Mouse (Mus musculus) olfactory bulb, adult 2 months (tissue): Measurements from ENCODE around the gene Zfp266. TPM values are rescaled to one million over a fixed set of nuclear protein-coding genes. Genes with fewer than 3 reads are reported as not detected.

Source experiments
- H3K27ac ChIP-seq: fragments of 200-500 bp; 2 replicates; pipeline ENCODE4 v1.5.1; 2012; ENCODE audit warnings: low read depth, low read length; ENCODE audit not compliant: insufficient read depth
- H3K4me1 ChIP-seq: fragments of 200-500 bp; 2 replicates; pipeline ENCODE4 v1.6.1; 2012; ENCODE audit warnings: low read length; ENCODE audit not compliant: control insufficient read depth, insufficient read depth
- H3K4me3 ChIP-seq: fragments of 200-500 bp; 2 replicates; pipeline ENCODE4 v1.5.1; 2012; ENCODE audit warnings: mild to moderate bottlenecking, low read depth, low read length, moderate library complexity; ENCODE audit not compliant: insufficient read depth
- CTCF ChIP-seq: fragments of 200-500 bp; IDR thresholded peaks from 2 replicates; pipeline ENCODE4 v1.5.1; 2012; ENCODE audit warnings: low read depth, mild to moderate bottlenecking, low read length, moderate library complexity; ENCODE audit not compliant: insufficient read depth
- POLR2A ChIP-seq: fragments of 200-500 bp; IDR thresholded peaks from 2 replicates; pipeline ENCODE4 v1.6.1; 2012; ENCODE audit warnings: mild to moderate bottlenecking, low read depth, low read length, moderate library complexity; ENCODE audit not compliant: insufficient read depth
- whole genome bisulfite sequencing: fragments of 180-500 bp; shearing (Covaris S2); methylation state at CpG from one replicate; pipeline ENCODE4 v1.1.7; 2018; 5-methylcytosine and 5-hydroxymethylcytosine counted together
- polyA plus RNA-seq: library from polyadenylated mRNA; stranded (reverse); fragments of >200 nt; gene quantifications from 2 replicates; pipeline ENCODE4 v1.2.4, GENCODE M21; 2012; ENCODE audit warnings: low replicate concordance; ENCODE audit not compliant: missing spikeins, insufficient read depth, insufficient read length

The Zfp266 gene
- polyA plus RNA-seq, 1 experiment = 158 TPM

DNA sequence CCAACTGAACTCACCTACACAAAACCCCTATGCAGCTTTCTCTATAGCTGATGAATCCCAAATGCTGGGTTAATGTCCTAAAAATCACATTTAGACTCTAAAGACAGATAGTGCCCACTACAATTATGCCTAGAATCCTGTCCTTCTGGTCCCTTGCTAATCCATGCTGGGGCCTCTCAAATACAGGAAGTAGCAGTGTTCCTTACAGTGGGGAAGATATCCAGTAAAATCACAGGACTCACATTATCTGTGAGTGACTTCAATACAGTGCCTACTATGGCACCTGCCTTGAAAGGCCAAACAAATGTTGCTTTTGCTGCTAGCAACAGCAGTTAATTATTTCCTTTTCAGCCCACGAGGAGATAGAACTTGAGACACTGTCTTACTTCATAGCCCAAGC is 10.9 kb downstream of the Zfp266 start:
- 32% methylated on average over 1 of the region's 1 CpGs for WGBS
- Histone ChIP-seq H3K4me3 (no peak overlapping the region), H3K27ac (no peak overlapping the region), H3K4me1 (no peaks in the 10 kb centered on the region; the same call in 1 of the 2 replicates)
- TF ChIP-seq CTCF (no peak), POLR2A (no peak)

DNA sequence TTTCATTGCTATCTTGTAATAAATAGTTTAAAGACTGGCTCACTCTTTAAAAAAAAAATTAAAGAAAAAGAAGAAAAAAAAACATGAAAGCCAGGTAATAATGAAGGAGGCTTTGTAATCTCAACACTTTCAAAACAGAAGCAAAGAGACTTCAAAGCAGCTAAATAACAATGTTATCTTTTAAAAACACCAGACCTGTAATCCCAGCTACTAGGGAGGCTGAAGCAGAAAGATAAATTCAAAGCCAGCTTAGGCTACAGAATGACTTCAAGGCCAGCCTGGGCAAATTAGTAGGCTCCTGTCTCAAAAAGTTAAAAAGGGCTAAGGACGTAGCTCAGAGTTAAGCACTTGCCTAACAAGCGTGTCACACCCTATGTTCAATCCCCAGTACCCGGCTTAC is 11.5 kb downstream of the Zfp266 start:
- WGBS = 78% methylated on average over 3 of the region's 3 CpGs
- Histone ChIP-seq H3K4me1 (no peaks in the 10 kb centered on the region; the same call in 1 of the 2 replicates), H3K27ac (no peak overlapping the region), H3K4me3 (no peak overlapping the region)
- no peak for TF ChIP-seq POLR2A
- no peak for TF ChIP-seq CTCF

DNA sequence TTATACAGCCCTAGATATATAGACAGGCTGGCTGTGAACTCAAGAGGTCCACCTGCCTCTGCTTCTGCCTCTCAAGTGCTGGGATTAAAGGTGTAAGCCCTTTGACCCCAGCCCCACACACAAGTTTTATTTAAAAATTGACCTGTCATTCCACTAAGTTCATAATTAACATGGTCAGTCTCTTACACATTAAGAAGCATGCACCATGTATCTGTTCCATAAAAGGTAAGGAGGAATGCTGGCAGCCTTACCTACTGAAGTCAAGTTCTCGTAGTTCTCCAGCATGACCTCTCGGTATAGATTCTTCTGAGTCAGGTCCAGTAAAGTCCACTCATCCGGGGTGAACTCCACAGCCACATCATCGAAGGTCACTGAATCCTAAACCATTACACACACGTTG is 16.4 kb downstream of the Zfp266 start:
- WGBS = 87% methylated on average over 5 of the region's 5 CpGs
- no peaks in the 10 kb centered on the region for H3K4me1 ChIP-seq
- H3K27ac ChIP-seq = no peak overlapping the region

DNA sequence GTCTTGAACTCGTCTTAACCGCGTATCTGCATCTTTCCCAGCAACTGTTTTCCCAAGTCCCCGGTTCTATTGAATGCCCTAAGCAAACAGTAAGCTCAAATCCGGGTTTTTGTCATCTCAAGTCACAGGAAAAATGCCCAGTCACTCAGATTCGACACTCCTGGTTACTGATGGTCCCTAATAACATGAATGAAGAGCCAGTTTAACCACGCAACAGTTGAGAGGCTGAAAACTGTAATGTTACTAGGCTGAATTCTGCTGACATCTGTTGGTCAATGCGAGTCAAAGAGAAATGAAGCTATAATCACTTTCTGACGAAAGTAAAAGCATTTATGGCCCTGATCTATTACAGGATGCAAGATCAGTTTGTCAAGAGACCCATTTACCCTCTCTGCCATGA is 27.9 kb downstream of the Zfp266 start:
- peak overlapping the region; percentile 96 for H3K4me3 ChIP-seq
- H3K4me1 ChIP-seq = peaks cover 3% of the 10 kb centered on the region; the same call in 1 of the 2 replicates
- WGBS = 4% methylated on average over 9 of the region's 9 CpGs
- TF ChIP-seq CTCF = no peak
- no peak for TF ChIP-seq POLR2A
- peak overlapping the region; percentile 95; the same call in 1 of the 2 replicates for H3K27ac ChIP-seq

More for the DNA sequence above, 16.4 kb downstream of the Zfp266 start:
- H3K4me3 ChIP-seq = no peak overlapping the region
- no peak for TF ChIP-seq CTCF
- no peak for TF ChIP-seq POLR2A

DNA sequence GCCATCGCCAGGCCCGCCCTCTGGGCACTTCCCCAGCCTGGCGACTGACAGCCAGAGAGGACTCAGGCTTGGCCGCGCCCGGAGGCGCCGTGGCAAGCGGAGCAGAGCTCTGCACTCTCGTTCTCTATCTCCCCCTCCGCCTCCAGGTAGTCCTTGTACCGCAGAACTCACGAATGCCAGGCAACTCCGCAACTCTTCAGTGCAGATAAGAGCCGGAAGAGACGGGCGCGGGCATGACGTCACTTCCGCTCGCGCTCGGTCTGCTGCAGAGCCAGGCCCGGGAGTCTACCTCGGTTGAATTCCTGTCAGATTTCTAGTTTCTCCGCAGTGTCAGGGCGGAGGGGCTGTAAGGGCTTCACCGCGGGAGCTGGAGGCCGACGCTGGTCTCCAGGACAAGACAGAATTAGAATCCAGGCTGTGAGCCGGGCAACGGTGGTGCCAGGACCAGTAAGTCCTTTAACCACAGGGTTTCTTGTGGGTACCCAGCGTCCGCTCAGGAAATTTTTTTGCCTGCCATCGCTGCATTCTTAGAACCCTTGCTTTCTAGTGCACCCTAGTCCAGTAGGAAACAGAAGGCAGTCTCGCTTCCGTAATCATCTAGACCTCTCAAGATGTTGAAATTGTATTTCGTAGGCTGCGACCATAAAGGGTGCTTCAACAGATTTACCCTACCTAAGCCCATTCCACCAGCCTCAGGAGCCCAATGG is 28.5 kb downstream of the Zfp266 start, which contains the start of gene Zfp426:
Gene Zfp426 (minus strand): TSS at position 220 of the 707 bp plus-strand sequence.
- peaks cover 3% of the 10 kb centered on the region; the same call in 1 of the 2 replicates for H3K4me1 ChIP-seq
- H3K27ac ChIP-seq = peak within 1 kb of the TSS; percentile 95
- H3K4me3 ChIP-seq = peak within 1 kb of the TSS; percentile 96
- under 1% methylated on average over 40 of the region's 40 CpGs for WGBS
- TF ChIP-seq POLR2A (peak; percentile 86), CTCF (no peak)

DNA sequence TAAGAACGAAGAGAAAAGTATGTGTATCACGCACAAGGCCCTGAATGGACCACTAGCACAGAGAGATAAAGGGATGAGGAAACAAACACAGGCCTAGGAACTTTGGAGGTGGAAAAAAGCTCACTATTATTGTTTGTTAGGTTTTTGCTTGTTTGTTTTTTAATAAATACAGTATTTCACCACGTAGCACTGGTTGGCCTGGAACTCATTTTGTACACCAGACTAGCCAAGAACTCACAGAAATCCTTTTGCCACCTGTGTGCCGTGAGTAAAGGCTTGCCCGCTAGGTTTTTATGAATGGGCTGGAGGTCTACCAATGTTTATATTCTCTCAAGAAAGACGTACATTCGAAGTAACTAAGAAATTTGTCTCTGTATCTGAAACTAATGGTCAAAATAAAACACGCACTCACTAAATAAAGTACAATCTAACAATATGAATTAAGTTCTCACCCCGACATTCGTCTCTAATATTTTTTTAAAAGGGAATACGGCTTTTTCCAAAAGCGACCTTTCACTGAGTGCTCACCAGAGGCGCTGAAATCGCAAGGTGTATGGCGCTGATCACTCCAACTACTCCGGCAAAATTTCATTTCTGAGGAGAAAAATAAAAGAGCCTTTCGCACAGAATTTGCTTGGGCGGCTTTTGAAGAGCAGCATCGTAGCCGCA is 29.2 kb downstream of the Zfp266 start:
- peaks cover 3% of the 10 kb centered on the region; the same call in 1 of the 2 replicates for H3K4me1 ChIP-seq
- peak overlapping the region; percentile 96 for H3K4me3 ChIP-seq
- whole genome bisulfite sequencing = 4% methylated on average over 20 of the region's 20 CpGs
- TF ChIP-seq POLR2A (no peak), CTCF (0 out of 2 replicates have a peak, but pooled peaks have one; percentile 17)
- peak overlapping the region; percentile 95 for H3K27ac ChIP-seq

DNA sequence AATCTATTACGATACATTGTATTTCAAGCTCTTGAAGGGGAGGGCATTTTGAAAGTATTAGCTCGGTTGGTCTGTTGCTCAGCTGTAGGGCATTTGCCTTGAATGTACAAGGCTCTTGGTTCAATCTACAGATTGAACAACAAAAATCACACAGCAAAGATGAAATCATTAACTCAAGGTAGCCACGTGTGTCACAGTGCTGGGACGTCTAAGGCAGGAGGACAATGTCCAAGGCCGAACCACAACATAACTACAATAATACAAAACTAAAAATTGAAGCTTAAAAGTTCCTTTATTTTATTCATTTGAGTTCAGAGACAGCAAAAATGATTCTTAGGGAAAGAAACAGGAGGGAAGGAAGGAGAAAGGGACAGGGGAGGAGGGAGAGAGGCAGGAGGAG is 31.7 kb downstream of the Zfp266 start:
- no peak overlapping the region for H3K4me3 ChIP-seq
- peaks cover 3% of the 10 kb centered on the region; the same call in 1 of the 2 replicates for H3K4me1 ChIP-seq
- TF ChIP-seq POLR2A (no peak), CTCF (no peak)
- 87% methylated on average over 5 of the region's 5 CpGs for WGBS
- H3K27ac ChIP-seq = no peak overlapping the region

DNA sequence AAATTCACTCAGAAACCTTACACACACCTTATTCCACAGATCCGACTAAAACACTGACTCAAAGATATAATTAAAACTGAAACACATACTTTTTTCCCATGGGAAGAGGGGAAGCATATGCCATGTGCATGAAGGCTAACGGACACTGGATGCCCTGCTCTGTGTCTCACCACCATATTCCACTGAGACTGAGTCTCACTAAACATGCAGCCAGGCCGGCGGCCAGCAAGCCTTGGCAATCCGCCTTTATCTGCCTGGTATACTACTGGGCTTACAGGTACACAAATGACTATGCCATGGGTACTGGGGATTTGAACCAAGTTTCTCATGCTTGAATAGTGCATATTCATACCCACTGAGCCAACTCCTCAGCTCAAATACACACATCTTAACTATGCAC is 41.8 kb downstream of the Zfp266 start:
- no peaks in the 10 kb centered on the region for H3K4me1 ChIP-seq
- TF ChIP-seq CTCF = no peak
- TF ChIP-seq POLR2A = no peak
- no peak overlapping the region for H3K4me3 ChIP-seq
- H3K27ac ChIP-seq = no peak overlapping the region
- 74% methylated on average over 5 of the region's 5 CpGs for WGBS

DNA sequence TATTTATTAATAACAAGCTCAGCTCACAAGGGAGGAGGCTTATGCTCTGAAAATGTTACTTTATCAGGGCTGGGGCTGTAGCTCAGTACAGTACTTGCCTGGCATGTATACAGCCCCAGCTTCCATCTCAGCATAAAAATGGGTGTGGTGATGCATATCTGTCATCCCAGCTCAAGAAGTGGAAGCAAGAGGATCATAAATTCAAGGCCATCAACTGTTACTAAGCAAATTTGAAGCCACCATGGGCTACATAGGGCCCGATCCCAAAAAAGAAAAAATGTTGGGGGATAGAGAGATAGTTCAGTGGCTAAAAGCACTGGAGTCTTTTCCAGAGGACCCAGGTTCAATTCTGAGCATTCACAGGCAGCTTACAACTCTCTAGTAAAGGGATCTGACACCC is 44.6 kb downstream of the Zfp266 start:
- 100% methylated on average over 1 of the region's 1 CpGs for WGBS
- Histone ChIP-seq H3K4me1 (no peaks in the 10 kb centered on the region), H3K27ac (no peak overlapping the region), H3K4me3 (no peak overlapping the region)
- TF ChIP-seq POLR2A = no peak
- no peak for TF ChIP-seq CTCF
